Mouse (Mus musculus): ENCODE results near the gene Ly6g6c.

Gene Ly6g6c

DNA sequence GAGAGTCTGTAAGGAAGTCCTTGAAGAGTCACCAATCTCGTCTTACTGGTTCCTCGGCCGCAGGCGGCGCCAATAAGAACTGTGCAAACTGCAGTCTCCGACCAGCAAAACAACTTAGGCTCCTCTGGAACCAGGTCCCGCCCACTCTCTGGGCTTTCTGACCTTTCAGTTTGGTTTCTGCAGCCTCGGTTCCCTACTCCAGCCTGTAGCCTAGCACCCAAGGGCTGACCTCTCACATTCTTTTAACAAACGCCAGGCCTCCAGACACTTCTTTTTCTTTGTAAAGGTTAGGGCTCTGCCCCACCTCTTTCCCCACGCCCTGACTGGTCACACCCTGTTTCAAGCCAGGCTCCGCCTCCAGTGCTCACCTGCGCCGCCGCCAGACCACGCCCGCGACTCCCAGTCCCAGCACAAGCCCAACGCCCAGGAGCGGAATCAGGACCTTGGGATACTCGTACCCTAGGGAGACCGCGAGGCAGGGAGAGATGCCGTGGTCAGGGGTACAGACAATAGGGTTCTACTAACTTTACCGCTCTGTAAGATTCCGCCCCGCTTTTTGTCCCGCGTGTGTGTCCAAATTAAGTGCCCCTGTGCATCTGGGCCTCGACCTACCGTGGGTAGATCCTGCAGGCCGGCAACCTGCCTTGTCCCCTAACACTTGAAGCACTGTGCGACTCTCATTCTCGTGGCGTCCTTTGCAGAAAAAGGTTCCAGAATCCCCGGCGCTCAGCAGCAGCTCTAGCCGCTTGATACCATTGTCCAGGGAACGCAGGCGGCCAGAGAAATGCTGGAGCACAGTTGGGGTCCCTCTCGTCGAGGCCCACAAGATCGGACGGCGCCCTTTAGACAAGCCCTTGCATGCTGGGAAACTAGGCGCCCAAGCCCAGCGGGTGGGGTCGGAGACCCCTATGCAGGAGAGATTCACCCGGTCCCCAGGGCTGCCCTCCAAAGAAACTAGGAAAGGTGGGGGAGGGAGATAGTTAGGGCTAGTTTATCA lies at the start of gene Ly6g6c:
Gene Ly6g6c (plus strand): TSS at position 438 of the 997 bp plus-strand sequence.
- peak in 1 of 2 experiments; percentile 65 for DNase-seq (ENCODE audit: low spot score in 2 of 2)

DNA sequence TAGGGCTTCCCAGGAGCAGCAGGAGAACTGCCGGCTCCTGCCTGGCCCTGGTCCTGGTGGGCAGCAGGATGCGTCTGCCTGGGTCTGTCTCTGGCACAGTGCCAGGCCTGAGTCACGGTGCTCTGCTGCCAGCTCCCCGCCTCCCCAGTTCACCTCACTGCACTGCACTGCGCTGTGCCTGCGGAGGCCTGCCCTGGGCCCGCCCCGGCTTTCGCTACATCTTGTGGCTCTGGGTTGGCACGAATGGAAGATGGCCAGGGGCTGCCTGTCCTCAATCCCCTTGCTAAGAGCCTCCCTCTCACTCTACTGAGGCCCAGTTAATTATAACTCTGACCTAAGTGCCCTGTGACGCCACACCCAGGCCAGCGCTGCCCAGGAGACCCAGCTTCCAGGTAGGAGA lies 48.8 kb upstream of the Ly6g6c start, which contains the start of gene Vwa7:
Gene Vwa7 (plus strand): TSS at position 204 of the 400 bp plus-strand sequence.
- peak in 1 of 2 experiments; percentile 43 for DNase-seq (ENCODE audit: low spot score in 2 of 2)

DNA sequence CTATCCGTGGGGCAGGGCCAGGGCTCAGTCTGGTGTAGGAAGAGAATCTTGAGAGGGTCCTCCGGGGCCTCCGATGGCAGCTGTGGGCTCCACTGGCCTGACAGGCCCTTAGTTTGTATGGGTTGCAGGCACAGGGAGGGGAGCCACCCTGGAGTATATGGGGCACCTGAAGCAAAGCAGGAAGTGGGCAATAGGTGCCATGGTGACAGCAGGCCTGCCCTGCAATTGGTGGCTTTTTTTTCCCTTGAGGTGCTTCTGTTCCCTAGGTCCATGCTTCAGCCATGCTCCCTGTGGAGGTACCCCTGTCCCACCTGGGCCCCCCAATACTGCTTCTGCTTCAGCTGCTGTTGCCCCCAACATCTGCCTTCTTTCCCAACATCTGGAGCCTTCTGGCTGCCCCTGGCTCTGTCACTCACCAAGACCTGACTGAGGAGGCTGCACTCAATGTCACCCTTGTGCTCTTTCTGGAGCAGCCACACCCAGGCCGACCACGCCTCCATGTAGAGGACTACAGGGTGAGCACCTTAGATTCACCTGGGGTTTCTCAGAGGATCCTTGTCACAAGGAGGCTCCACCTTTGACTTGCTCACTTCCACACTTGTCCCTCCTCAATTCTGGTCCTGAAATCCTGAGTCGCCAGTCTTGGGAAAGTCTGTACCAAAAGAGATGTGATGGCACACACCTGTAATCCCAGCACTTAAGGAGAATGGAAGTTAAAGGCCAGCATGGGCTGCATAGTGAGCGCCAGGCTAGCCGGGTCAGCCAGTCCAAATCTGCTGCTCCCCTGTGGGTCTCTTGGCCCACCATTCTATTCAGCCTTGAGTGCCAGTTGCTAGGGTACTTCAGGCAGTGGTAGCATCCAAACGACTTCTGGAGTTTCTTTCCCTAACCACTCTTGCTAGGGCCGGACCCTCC lies 48.1 kb upstream of the Ly6g6c start:
- DNase-seq (ENCODE audit: low spot score in 2 of 2): no peak

DNA sequence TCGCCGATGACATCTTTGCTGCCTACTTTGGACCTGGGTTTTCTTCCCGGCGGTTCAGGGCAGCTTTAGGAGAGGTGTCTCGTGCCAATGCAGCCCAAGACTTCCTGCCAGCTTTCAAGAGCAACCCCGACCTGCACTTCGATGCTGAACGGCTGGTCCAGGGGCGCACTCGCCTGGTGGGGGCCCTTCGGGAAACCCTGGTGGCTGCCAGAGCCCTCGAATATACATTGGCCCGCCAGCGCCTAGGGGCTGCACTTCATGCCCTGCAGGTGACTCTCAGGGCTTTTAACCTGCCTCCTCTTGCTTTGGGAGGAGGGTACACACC lies 47.5 kb upstream of the Ly6g6c start:
- no peak for DNase-seq (ENCODE audit: low spot score in 2 of 2)

DNA sequence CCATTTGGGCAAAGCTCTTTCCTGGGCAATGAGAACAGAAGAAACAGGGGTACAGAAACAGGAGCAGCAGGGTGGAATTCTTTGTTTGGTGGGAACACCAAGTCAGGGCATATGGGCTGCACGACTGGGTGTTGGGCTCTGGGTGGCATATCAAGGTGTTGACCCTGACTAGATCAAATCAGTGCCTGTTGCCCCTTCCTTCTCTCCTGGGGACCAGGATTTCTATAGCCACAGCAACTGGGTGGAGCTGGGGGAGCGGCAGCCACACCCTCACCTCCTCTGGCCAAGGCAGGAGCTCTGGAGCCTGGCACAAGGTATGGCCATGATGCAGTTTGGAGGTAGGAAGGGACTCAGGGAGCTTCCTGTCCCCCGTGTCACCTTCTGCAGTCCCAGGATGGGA lies 47.0 kb upstream of the Ly6g6c start:
- no peak for DNase-seq (ENCODE audit: low spot score in 2 of 2)

DNA sequence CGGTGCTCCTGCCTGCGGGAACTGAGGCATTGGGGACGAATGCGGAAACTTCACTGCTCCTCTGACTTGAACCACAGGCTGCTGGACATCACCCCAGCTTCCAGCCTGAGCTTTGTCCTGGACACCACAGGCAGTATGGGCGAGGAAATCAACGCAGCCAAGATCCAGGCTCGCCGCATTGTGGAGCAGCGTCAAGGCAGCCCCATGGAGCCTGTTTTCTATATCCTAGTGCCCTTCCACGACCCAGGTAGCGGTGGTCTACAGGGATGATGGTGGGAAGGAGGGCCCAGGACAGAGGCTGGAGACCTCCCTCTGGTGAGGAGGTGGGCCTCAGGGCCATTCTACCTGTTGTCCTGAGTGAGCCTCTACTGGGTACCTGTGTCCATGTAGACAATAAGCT lies 45.3 kb upstream of the Ly6g6c start:
- no peak for DNase-seq (ENCODE audit: low spot score in 2 of 2)

DNA sequence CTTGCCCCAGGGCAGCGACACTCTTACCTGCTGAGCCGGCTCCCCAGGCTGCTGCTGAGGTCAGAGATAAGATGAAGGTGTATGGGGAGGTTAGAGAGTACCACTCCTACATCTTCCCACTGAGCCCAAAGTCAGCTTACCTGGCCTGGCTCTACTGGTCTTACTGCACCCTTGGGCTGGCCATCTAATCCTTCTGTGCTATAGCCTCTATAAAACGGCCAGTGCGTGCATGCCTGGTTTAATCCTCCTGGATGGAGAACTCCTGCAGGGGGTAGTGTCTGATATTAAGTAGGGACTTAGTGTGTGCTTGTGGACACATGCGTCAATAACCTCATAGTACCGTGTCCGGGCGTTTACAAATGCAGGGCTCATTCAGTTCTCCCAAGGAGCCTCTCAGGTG lies 44.6 kb upstream of the Ly6g6c start:
- DNase-seq (ENCODE audit: low spot score in 2 of 2): no peak

DNA sequence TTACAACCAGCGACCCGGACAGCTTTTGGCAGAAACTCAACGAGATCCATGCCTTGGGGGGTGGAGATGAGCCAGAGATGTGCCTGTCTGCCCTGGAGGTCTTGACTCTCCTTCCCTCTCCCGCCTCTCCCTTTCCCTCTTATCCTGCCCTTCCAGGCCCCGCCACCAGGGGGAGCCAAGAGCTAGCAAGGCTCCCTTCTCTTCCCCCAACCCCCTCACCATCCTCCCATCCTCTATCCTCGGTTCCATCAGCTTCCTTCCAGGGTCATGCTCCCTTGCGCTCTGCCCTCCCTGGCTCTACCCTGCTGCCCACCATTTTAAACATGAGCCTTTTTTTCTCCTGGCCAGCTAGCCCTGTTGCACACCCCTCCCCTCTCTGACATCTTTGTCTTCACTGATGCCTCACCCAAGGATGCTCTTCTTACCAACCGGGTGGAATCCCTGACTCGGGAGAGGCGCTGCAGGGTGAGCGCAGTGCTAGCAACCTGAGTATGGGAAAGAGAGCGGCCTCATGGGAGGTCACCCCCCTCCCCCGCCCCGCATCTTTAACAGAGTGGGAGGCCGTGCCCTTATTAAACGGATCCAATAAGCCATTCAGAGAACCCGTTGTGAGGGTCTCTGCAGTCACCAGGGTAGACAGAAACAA lies 43.9 kb upstream of the Ly6g6c start:
- DNase-seq (ENCODE audit: low spot score in 2 of 2): peak; percentile 79 to 94

DNA sequence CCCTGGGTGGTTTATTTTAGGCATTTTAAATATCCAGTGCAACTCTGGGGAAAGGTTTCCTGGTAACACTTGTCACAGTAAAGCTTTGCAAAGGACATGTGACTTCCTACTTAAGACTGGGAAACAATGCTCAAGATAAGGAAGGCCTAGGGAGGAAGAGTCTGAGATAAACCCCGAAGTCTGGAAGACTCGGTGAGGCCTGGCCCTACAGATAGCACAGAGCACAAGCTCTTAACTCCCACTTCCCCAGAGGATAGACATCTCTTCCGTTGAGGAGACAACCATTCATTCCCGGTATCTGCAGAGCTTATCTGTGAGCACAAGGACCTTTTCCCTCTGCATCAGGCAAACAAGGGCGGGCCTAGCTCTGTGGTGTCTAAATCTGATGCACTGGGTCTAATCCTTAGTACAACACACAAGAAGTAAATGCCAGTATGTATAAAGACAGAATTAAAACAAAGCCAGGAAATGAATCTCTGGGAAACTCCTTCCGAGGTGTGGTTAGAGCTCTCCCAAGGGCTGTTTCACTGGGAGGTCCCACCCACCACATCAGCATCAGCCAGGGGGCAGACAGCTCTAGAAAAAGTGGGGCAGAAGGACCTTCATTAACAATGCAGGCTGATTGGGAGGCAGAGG lies 43.2 kb upstream of the Ly6g6c start:
- no peak for DNase-seq (ENCODE audit: low spot score in 2 of 2)

DNA sequence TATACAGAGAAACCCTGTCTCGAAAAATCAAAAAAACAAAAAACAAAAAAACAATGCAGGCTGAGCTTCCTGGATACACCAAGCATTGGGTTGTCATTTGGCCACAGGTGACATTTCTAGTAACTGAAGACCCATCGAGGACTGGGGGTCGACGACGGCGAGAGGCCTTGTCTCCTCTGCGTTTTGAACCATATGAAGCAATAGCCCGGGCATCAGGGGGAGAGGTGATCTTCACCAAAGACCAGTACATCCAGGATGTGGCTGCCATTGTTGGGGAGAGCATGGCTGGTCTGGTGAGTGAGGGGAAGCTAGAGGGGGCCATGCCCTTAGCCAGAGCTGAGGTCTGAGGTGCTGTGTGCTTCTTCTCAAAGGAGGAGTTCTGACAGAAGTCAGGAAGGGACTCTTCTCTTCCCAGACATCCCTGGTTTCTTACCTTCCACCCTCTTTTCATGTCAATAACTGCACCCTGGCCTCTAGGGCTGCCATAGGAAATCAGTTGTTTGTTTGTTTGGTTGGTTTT lies 42.6 kb upstream of the Ly6g6c start:
- no peak for DNase-seq (ENCODE audit: low spot score in 2 of 2)

DNA sequence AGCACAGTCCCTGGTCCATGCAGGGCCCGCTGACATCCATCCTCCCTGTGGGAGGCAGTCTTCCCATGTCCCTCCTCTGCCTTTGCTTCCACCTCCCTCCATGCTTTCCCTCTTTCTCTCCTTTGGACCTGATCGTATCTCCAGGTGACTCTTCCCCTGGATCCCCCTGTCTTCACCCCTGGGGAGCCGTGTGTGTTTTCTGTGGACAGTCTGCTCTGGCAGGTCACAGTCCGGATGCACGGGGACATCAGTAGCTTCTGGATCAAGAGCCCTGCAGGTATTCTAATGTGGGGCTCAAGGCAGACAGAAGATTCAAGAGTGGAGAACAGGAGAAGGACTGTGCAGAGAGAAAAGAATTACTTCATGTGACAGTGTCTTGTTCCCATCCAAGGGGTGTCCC lies 42.0 kb upstream of the Ly6g6c start:
- DNase-seq (ENCODE audit: low spot score in 2 of 2): no peak

DNA sequence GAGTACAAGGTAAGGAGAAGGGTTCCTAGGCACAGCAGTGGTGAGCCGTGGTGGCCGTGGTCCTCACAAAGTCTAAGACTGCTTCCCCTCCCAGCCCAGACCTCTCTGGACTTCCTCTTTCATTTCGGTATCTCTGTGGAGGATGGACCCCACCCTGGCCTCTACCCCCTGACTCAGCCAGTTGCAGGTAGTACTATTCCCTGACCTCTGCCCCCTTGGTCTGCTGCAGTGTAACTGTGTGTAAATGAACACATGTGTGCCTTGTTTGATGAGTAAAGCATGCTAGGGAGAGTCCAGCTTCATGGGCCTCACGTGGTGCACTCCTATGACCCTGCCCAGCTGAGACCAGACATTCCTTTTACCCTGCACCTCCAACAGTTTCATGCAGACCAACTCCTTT lies 41.4 kb upstream of the Ly6g6c start:
- no peak for DNase-seq (ENCODE audit: low spot score in 2 of 2)

DNA sequence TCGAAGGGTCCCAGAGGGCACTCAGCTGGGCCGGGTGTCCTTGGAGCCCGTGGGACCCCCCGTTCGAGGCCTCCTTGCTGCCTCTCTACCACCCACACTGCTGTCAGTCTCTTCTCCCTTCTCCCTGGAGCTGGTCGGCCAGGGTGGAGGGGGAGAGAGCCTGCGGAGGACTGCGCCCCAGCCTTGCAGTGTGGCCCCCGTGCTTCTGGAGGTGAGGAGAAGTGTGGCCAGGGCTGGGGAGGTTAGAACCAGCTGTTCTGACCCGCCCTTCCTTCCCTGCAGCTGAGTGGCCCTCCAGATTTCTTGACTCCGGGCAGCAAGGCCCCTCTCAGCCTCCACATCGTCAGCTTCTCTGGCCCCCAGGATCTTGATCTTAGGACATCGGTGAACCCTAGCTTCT lies 40.9 kb upstream of the Ly6g6c start:
- no peak for DNase-seq (ENCODE audit: low spot score in 2 of 2)

DNA sequence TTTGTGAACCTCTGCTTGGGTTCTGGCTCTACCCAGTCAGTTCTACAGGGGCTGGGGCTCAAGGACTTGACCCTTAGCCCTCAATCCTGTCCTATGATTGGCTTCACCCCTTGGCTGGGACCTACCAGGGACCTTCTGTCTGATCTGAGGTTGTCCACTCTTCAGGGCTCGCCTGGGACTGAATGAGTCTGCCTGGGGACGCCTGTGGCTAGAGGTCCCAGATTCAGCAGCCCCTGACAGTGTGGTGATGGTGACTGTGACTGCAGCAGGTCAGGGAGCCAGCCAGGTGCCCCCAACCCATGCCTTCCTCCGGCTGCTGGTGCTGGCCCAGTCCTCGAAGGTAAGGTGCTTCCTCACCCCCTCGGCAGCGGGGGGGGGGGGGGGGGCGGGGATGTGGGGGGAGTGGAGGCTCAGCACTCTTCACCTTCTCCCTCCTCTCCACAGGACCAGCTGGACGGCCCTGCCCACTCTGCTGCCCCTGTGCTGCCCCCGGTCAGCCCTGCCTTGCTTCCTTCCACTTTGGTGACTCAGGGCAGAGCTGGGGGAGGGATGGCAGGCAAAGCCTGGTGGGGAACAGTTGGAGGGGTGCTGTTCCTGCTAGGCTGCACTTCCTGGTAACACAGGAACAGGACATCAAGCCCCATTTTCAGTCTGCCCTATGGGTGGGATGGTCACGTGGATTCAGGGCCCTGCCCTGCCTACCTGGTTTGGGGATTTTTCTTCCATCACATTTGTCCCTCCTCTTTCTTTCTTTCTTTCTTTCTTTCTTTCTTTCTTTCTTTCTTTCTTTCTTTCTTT lies 40.3 kb upstream of the Ly6g6c start:
- DNase-seq (ENCODE audit: low spot score in 2 of 2): no peak

DNA sequence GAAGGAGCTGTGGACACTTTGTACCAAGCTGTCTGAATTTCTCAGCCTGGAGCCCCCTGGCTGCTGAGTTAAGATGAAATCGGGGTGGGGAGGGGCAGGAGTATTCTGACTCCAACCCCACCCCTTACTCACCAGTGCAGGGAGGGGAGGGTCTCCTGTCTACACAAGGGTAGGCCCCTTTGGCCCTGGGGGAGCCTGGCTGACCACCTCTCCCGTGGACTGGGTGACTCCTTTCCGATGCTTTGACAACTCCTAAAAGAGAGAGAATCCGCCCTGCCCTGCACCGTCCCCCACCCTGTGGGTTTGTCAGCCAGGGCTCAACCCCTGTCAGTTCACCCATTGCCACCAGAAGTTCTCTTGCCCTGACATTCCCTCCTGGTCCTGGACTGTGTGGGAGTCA lies 39.0 kb upstream of the Ly6g6c start:
- no peak for DNase-seq (ENCODE audit: low spot score in 2 of 2)

DNA sequence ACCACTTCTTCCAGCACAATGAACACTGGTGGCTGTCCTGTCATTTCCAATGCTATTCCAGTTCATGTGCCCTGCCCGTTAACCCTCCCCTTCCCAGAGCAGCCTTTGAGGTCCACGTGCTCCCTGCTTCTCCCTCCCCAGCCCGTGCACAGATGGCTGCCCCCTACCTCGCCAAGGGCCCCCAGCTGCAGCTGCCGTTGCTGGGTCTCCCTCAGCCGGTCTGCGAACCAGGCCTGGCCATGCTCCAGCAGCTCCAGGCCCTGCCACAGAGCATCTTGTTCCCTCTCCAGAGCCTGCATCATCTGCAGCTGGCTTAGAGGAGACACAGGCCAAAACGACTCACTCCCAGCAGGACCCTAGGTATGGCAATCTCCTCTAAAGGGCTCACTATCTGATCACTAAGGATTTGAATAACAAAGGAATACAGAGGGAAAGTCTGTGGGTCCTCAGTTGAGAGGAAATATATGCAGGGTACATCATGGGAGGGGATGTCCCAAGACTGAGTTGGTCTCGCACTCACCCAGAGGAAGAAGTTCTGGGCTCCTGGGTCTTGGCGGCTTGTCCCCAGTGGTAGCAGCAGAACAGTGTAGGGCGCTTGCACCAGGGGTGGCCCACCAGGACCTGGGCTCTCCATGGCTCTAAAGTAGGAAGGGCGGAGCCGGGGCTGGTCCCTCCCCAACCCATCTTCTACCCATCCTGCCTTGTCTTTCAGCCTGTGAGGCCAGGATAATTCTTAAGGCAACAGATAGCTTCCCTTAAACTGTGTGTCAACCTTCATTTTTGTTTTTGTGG lies 37.7 kb upstream of the Ly6g6c start, which contains the start of gene Sapcd1:
Gene Sapcd1 (minus strand): TSS at position 740 of the 792 bp plus-strand sequence.
- DNase-seq (ENCODE audit: low spot score in 2 of 2): peak in 1 of 2 experiments; percentile 62

DNA sequence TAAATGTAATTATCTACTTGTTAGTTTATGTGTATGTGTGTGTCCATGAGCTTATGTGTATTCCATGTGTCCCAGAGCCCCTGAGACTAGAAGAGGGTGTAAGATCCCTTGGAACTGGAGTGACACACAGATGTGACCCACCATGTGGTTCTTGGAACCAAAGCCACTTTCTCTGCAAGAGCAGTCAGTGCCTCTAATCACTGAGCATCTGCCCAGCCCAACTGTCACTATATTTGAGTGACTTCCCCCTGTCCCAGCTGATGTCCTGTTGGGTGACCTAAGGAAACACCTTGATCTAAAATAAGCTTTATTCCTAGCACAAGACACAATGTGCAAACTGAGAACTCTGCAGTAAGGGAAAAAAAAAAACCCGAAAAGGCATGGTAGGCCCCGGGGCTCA lies 36.9 kb upstream of the Ly6g6c start:
- no peak for DNase-seq (ENCODE audit: low spot score in 2 of 2)

DNA sequence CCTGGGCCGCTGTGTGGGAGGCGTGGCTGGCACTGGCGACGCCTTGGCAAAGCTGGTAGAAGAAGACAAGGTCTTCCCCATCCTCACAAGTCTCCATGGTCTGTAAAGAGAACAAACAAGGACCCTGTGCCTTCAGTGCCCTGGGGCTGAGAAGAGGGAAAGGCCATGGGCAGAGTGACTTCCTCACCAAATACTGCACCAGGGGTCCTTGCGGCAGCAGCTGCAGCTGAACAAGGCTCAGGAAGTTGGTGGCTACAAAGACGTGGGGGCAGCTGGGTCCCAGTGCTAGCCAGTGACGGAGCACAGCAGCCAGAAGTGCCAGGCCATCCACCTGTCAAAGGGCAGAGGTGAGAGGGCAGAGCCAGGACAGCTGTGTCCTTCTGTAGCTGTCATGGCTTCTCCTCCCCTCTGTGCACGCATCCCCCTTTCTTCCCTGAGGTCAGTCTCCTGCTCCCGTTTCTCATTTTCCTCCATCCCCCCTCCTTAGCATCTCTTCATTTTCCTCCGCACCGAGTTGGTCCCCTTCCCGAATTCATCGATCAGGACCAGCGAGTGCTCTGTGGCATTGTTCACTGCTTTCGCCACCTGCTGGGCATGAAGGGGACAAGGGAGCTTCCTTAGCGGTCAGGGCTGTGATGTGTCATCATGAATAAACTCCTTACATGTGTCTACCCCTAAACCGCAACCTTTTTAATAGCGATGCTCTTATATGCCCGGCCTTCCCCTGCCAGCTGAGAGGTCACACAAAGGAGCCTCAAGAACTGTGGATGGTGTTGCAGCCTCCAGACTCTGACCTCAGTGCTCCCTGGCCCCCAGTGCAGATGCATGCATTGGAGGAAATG lies 35.3 kb upstream of the Ly6g6c start:
- DNase-seq (ENCODE audit: low spot score in 2 of 2): peak in 1 of 2 experiments; percentile 17

DNA sequence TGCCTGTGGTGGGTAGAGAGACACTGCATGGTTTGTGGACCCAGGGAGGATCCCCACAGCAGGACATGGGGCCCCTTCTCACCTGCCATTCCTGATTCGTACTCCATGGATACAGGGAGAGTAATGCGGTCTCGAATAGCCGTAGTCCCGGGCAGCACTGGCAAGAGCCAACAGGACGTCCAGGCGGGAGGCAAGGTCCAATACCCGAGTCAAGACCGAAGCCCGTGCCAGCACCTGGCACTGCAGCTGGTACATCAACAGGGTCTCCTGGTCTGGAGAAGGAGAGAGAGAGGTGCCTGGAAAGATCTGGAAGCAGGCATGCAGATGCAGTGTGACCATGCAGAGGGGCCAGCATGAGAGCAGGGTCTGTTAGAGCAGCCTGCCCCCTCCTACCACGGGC lies 33.9 kb upstream of the Ly6g6c start:
- no peak for DNase-seq (ENCODE audit: low spot score in 2 of 2)
